Mouse (Mus musculus) neural tube, embryonic 15.5 days (tissue): ENCODE results near the gene Cdk2. TPM values are rescaled to one million over a fixed set of nuclear protein-coding genes. Genes with fewer than 3 reads are reported as not detected.

Experiments
- ATAC-seq: fragments of 200-750 bp; cut with Nextera tagmentation; 2 replicates; pipeline ENCODE4 v1.8.0; 2017; ENCODE audit warnings: mild to moderate bottlenecking, moderate TSS enrichment, moderate library complexity; ENCODE audit not compliant: low FRiP score
- H3K27ac ChIP-seq: fragments of 300-500 bp; sonication (generic); replicated peaks from 2 replicates; pipeline ENCODE4 v1.5.1; 2015; ENCODE audit warnings: mild to moderate bottlenecking, inconsistent platforms
- H3K27me3 ChIP-seq: fragments of 300-500 bp; sonication (generic); replicated peaks from 2 replicates; pipeline ENCODE4 v1.6.1; 2015; ENCODE audit warnings: inconsistent platforms
- H3K36me3 ChIP-seq: fragments of 300-500 bp; sonication (generic); 2 replicates; pipeline ENCODE4 v1.6.1; 2015; ENCODE audit warnings: inconsistent platforms
- H3K4me1 ChIP-seq: fragments of 300-500 bp; sonication (generic); 2 replicates; pipeline ENCODE4 v1.6.1; 2015; ENCODE audit warnings: inconsistent platforms
- H3K4me2 ChIP-seq: fragments of 300-500 bp; sonication (generic); 2 replicates; pipeline ENCODE4 v1.6.1; 2015; ENCODE audit warnings: inconsistent platforms, mild to moderate bottlenecking, moderate library complexity
- H3K4me3 ChIP-seq: fragments of 300-500 bp; sonication (generic); replicated peaks from 2 replicates; pipeline ENCODE4 v1.5.1; 2015; ENCODE audit warnings: mild to moderate bottlenecking, inconsistent platforms
- H3K9ac ChIP-seq: fragments of 300-500 bp; sonication (generic); replicated peaks from 2 replicates; pipeline ENCODE4 v1.6.1; 2015; ENCODE audit warnings: mild to moderate bottlenecking, inconsistent platforms
- H3K9me3 ChIP-seq: fragments of 300-500 bp; sonication (generic); replicated peaks from 2 replicates; pipeline ENCODE4 v1.6.1; 2016; ENCODE audit warnings: inconsistent platforms
- WGBS: fragments of 180-500 bp; shearing (Covaris S2); methylation state at CpG from one replicate; pipeline ENCODE4 v1.1.7; 2015; ENCODE audit warnings: mixed read lengths; 5-methylcytosine and 5-hydroxymethylcytosine counted together
- polyA plus RNA-seq: library from polyadenylated mRNA; unstranded; fragments of >200 nt; fragmentation: Nextera tagmentation; extraction: Ambion mirVana; gene quantifications from 2 replicates; pipeline ENCODE4 v1.2.1, GENCODE M21; 2015

The Cdk2 gene
- polyA plus RNA-seq, 1 experiment from 2014 or later, result 16.1 TPM

- no peak for ATAC-seq
These were observed 39.5 kb downstream of the Cdk2 start for GRCm38 (mm10) chr10:128665307-128665706.

GRCm38 (mm10) chr10:128664808-128665207, 40.0 kb downstream of the Cdk2 start:
- H3K9me3 ChIP-seq, result no peaks in the 10 kb centered on the region
- WGBS, result 75% methylated on average over 3 of the region's 3 CpGs
- ATAC-seq, result no peak

More at GRCm38 (mm10) chr10:128665307-128665706, 39.5 kb downstream of the Cdk2 start:
- no peaks in the 10 kb centered on the region for H3K9me3 ChIP-seq
- no peaks in the 10 kb centered on the region for H3K36me3 ChIP-seq
- no peak overlapping the region for H3K4me3 ChIP-seq
- peaks cover 17% of the 10 kb centered on the region for H3K4me1 ChIP-seq
- no peak overlapping the region for H3K9ac ChIP-seq
- 90% methylated on average over 3 of the region's 3 CpGs for WGBS
- H3K27ac ChIP-seq, result no peak overlapping the region
- H3K27me3 ChIP-seq, result no peaks in the 10 kb centered on the region
- no peak overlapping the region for H3K4me2 ChIP-seq

GRCm38 (mm10) chr10:128663441-128664220, 41.2 kb downstream of the Cdk2 start:
- no peak overlapping the region for H3K9ac ChIP-seq
- no peaks in the 10 kb centered on the region for H3K27me3 ChIP-seq
- ATAC-seq, result no peak
- peaks cover 11% of the 10 kb centered on the region for H3K4me1 ChIP-seq
- no peak overlapping the region for H3K4me3 ChIP-seq
- no peak overlapping the region for H3K4me2 ChIP-seq
- H3K27ac ChIP-seq, result no peak overlapping the region
- H3K36me3 ChIP-seq, result no peaks in the 10 kb centered on the region
- WGBS, result 77% methylated on average over 5 of the region's 5 CpGs
- H3K9me3 ChIP-seq, result no peaks in the 10 kb centered on the region

More at GRCm38 (mm10) chr10:128664808-128665207, 40.0 kb downstream of the Cdk2 start:
- H3K4me2 ChIP-seq, result no peak overlapping the region
- peaks cover 17% of the 10 kb centered on the region for H3K4me1 ChIP-seq
- no peaks in the 10 kb centered on the region for H3K36me3 ChIP-seq
- no peak overlapping the region for H3K27ac ChIP-seq
- no peak overlapping the region for H3K4me3 ChIP-seq
- no peaks in the 10 kb centered on the region for H3K27me3 ChIP-seq
- no peak overlapping the region for H3K9ac ChIP-seq

GRCm38 (mm10) chr10:128662465-128662864, 42.4 kb downstream of the Cdk2 start:
- Histone ChIP-seq H3K9me3 (no peaks in the 10 kb centered on the region), H3K4me1 (no peaks in the 10 kb centered on the region), H3K4me2 (no peak overlapping the region), H3K36me3 (no peaks in the 10 kb centered on the region), H3K27ac (no peak overlapping the region), H3K4me3 (no peak overlapping the region), H3K9ac (no peak overlapping the region), H3K27me3 (no peaks in the 10 kb centered on the region)
- no peak for ATAC-seq

GRCm38 (mm10) chr10:128659490-128659889, 45.3 kb downstream of the Cdk2 start:
- Histone ChIP-seq H3K4me3 (no peak overlapping the region), H3K4me1 (no peaks in the 10 kb centered on the region), H3K36me3 (no peaks in the 10 kb centered on the region), H3K9ac (no peak overlapping the region), H3K27me3 (no peaks in the 10 kb centered on the region), H3K4me2 (no peak overlapping the region), H3K9me3 (no peaks in the 10 kb centered on the region), H3K27ac (no peak overlapping the region)
- WGBS, result 58% methylated on average over 9 of the region's 9 CpGs
- ATAC-seq, result no peak

- Histone ChIP-seq H3K27ac (no peak overlapping the region), H3K36me3 (no peaks in the 10 kb centered on the region), H3K9ac (no peak overlapping the region), H3K4me2 (no peak overlapping the region), H3K9me3 (no peaks in the 10 kb centered on the region), H3K27me3 (no peaks in the 10 kb centered on the region), H3K4me3 (no peak overlapping the region), H3K4me1 (no peaks in the 10 kb centered on the region; the same call in 1 of the 2 replicates)
- no peak for ATAC-seq
- 58% methylated on average over 9 of the region's 9 CpGs for WGBS
These were observed 47.0 kb downstream of the Cdk2 start for GRCm38 (mm10) chr10:128657844-128658243.

GRCm38 (mm10) chr10:128656731-128657130, 48.1 kb downstream of the Cdk2 start:
- no peak for ATAC-seq
- 100% methylated on average over 1 of the region's 1 CpGs for WGBS

GRCm38 (mm10) chr10:128655254-128655653, 49.6 kb downstream of the Cdk2 start:
- Histone ChIP-seq H3K9ac (no peak overlapping the region), H3K4me1 (no peaks in the 10 kb centered on the region; the same call in 1 of the 2 replicates), H3K27me3 (no peaks in the 10 kb centered on the region), H3K9me3 (no peaks in the 10 kb centered on the region), H3K27ac (no peak overlapping the region), H3K36me3 (0 out of 2 replicates have a peak, but pooled peaks cover 2% of the 10 kb centered on the region), H3K4me2 (no peak overlapping the region), H3K4me3 (no peak overlapping the region)
- 87% methylated on average over 3 of the region's 3 CpGs for WGBS
- no peak for ATAC-seq

More at GRCm38 (mm10) chr10:128656731-128657130, 48.1 kb downstream of the Cdk2 start:
- Histone ChIP-seq H3K27me3 (no peaks in the 10 kb centered on the region), H3K4me1 (no peaks in the 10 kb centered on the region; the same call in 1 of the 2 replicates), H3K9me3 (no peaks in the 10 kb centered on the region), H3K4me3 (no peak overlapping the region), H3K27ac (no peak overlapping the region), H3K4me2 (no peak overlapping the region), H3K36me3 (no peaks in the 10 kb centered on the region), H3K9ac (no peak overlapping the region)

GRCm38 (mm10) chr10:128653866-128654265, 51.0 kb downstream of the Cdk2 start:
- 75% methylated on average over 4 of the region's 4 CpGs for WGBS
- Histone ChIP-seq H3K27me3 (no peaks in the 10 kb centered on the region), H3K4me1 (no peaks in the 10 kb centered on the region; the same call in 1 of the 2 replicates), H3K9ac (no peak overlapping the region), H3K4me3 (no peak overlapping the region), H3K36me3 (0 out of 2 replicates have a peak, but pooled peaks cover 2% of the 10 kb centered on the region), H3K9me3 (no peaks in the 10 kb centered on the region), H3K4me2 (no peak overlapping the region), H3K27ac (no peak overlapping the region)
- no peak for ATAC-seq

Other genes starting within 250 kb of the Cdk2 start
- 138 and 149 TPM in 2 replicates for gene Smarcc2, start 245.8 kb downstream of the Cdk2 start, polyA plus RNA-seq
- gene Myl6, start 210.9 kb downstream of the Cdk2 start, polyA plus RNA-seq, result 999 and 1,090 TPM in 2 replicates
- 7.0 and 7.7 TPM in 2 replicates for gene Myl6b, start 206.3 kb downstream of the Cdk2 start, polyA plus RNA-seq
- 20.7 and 30.0 TPM in 2 replicates for gene Esyt1, start 179.2 kb downstream of the Cdk2 start, polyA plus RNA-seq
- gene Zc3h10, start 157.3 kb downstream of the Cdk2 start, polyA plus RNA-seq, result 16.0 and 16.2 TPM in 2 replicates
- gene Rpl41, start 155.7 kb downstream of the Cdk2 start, polyA plus RNA-seq, result 2,372 and 2,481 TPM in 2 replicates
- gene Pa2g4, start 139.0 kb downstream of the Cdk2 start, polyA plus RNA-seq, result 121 and 157 TPM in 2 replicates
- 3.1 and 6.6 TPM in 2 replicates for gene Erbb3, start 115.4 kb downstream of the Cdk2 start, polyA plus RNA-seq
- 381 and 453 TPM in 2 replicates for gene Rps26, start 78.3 kb downstream of the Cdk2 start, polyA plus RNA-seq
- 15.2 and 17.0 TPM in 2 replicates for gene Ikzf4, start 59.0 kb downstream of the Cdk2 start, polyA plus RNA-seq
- gene Suox, start 31.0 kb downstream of the Cdk2 start, polyA plus RNA-seq, result 15.7 and 17.0 TPM in 2 replicates
- 103 and 108 TPM in 2 replicates for gene Rab5b, start 8.8 kb downstream of the Cdk2 start, polyA plus RNA-seq
- 0.49 and 1.1 TPM in 2 replicates for gene Pmel, start 836 bp downstream of the Cdk2 start, polyA plus RNA-seq
- gene Dgka, start 39.8 kb upstream of the Cdk2 start, polyA plus RNA-seq, result 7.7 and 13.2 TPM in 2 replicates
- gene Pym1, start 42.9 kb upstream of the Cdk2 start, polyA plus RNA-seq, result 41.7 and 42.7 TPM in 2 replicates
- gene Mmp19, start 85.9 kb upstream of the Cdk2 start, polyA plus RNA-seq, result 0.56 and 0.88 TPM in 2 replicates
- gene Dnajc14, start 99.0 kb upstream of the Cdk2 start, polyA plus RNA-seq, result 50.6 TPM in 2 replicates
- gene Tmem198b, start 99.3 kb upstream of the Cdk2 start, polyA plus RNA-seq, result 14.4 and 16.6 TPM in 2 replicates
- 147 and 153 TPM in 2 replicates for gene Sarnp, start 112.3 kb upstream of the Cdk2 start, polyA plus RNA-seq
- 23.5 and 34.2 TPM in 2 replicates for gene Ormdl2, start 116.6 kb upstream of the Cdk2 start, polyA plus RNA-seq
- gene Gdf11, start 186.7 kb upstream of the Cdk2 start, polyA plus RNA-seq, result 6.8 and 9.0 TPM in 2 replicates
- 254 and 295 TPM in 2 replicates for gene Cd63, start 196.0 kb upstream of the Cdk2 start, polyA plus RNA-seq
- 15.7 and 19.8 TPM in 2 replicates for gene Rdh5, start 217.9 kb upstream of the Cdk2 start, polyA plus RNA-seq
- 248 and 265 TPM in 2 replicates for gene Bloc1s1, start 219.0 kb upstream of the Cdk2 start, polyA plus RNA-seq
- 7.2 and 8.8 TPM in 2 replicates for gene Itga7, start 228.8 kb upstream of the Cdk2 start, polyA plus RNA-seq